Mouse (Mus musculus): Measurements from ENCODE around the gene Kalrn.

GRCm38 (mm10) chr16:34388871-34389270, 184.5 kb downstream of the Kalrn start:
- TF ChIP-seq CTCF (IDR thresholded peaks at IDR 0.05; ENCODE audit: low read depth) (no peak), EP300 (IDR thresholded peaks at IDR 0.05; ENCODE audit: low read depth) (no peak)

Data from heart, postnatal 0 days (tissue).